In genomic region chr11:72132266-72132665, GRCm38 (mm10) we compare ENCODE assay signal across 10 mouse cellular contexts. TPM values are rescaled to one million over a fixed set of nuclear protein-coding genes. Genes with fewer than 3 reads are reported as not detected.
DNase-seq lines count a peak whose midpoint lies in the region; ATAC-seq and TF ChIP-seq lines count a peak whose summit lies in the region.
"Had no signal": no experiment of that assay in that cellular context is flagged by ENCODE, and none has a peak within 500 bp of the region (broad histone marks: within the 10 kb centered on the region; RNA-seq: fewer than 3 reads in every experiment).

No protein-coding gene starts in this region.

- WGBS in kidney, embryonic 14.5 days: 37% methylated on average over 3 of the region's 3 CpGs
- WGBS in kidney, adult 2 months: 4% methylated on average over 3 of the region's 3 CpGs
- WGBS in stomach, embryonic 14.5 days: 7% methylated on average over 3 of the region's 3 CpGs
- WGBS in midbrain, embryonic 10.5 days: 39% methylated on average over 3 of the region's 3 CpGs

- H3K9ac ChIP-seq in kidney, embryonic 14.5 days (ENCODE audit: low read depth, low read length): no peak overlapping the region
- H3K9ac ChIP-seq in stomach, embryonic 14.5 days (replicated peaks; ENCODE audit: low read depth, low read length): no peak overlapping the region
- H3K9ac ChIP-seq: midbrain, embryonic 12.5 days had no signal

- H3K27me3 ChIP-seq in kidney, embryonic 14.5 days (ENCODE audit: control insufficient read depth, insufficient read depth, low read length): peaks cover 42% of the 10 kb centered on the region
- no peaks in the 10 kb centered on the region for H3K27me3 ChIP-seq in Patski
- no peaks in the 10 kb centered on the region for H3K27me3 ChIP-seq in kidney, adult 2 months (replicated peaks; ENCODE audit: control insufficient read depth, insufficient read depth, low read length)
- peaks cover 14% of the 10 kb centered on the region; the same call in 1 of the 2 replicates for H3K27me3 ChIP-seq in stomach, embryonic 14.5 days (ENCODE audit: control insufficient read depth, insufficient read depth, low read length)
- peaks cover 71% of the 10 kb centered on the region for H3K27me3 ChIP-seq in midbrain, embryonic 10.5 days (ENCODE audit: low read depth, poor library complexity, severe bottlenecking)

- no peak overlapping the region for H3K4me3 ChIP-seq in kidney, embryonic 14.5 days (ENCODE audit: low read length)
- no peak overlapping the region for H3K4me3 ChIP-seq in kidney, adult 2 months (ENCODE audit: insufficient read depth, low read depth, low read length)
- H3K4me3 ChIP-seq in stomach, embryonic 14.5 days (ENCODE audit: low read depth, low read length): no peak overlapping the region
- no peak overlapping the region for H3K4me3 ChIP-seq in midbrain, embryonic 10.5 days
- H3K4me3 ChIP-seq: midbrain, embryonic 12.5 days had no signal

- H3K36me3 ChIP-seq in kidney, embryonic 14.5 days (ENCODE audit: control insufficient read depth, insufficient read depth, low read length): no peaks in the 10 kb centered on the region
- no peaks in the 10 kb centered on the region for H3K36me3 ChIP-seq in kidney, adult 2 months (ENCODE audit: control insufficient read depth, insufficient read depth, low read length)
- no peaks in the 10 kb centered on the region for H3K36me3 ChIP-seq in stomach, embryonic 14.5 days (ENCODE audit: control insufficient read depth, insufficient read depth, low read length)
- no peaks in the 10 kb centered on the region for H3K36me3 ChIP-seq in midbrain, embryonic 10.5 days
- H3K36me3 ChIP-seq: G1E; midbrain, embryonic 12.5 days had no signal

- ATAC-seq in kidney, embryonic 14.5 days (ENCODE audit: low FRiP score, low TSS enrichment): no peak
- peak; percentile 15 for ATAC-seq in Patski
- ATAC-seq in stomach, embryonic 14.5 days (ENCODE audit: insufficient number of reproducible peaks, insufficient read depth, low FRiP score, low read depth): no peak

- CTCF ChIA-PET in Patski (lab: Charles Lee): interaction anchor here (1.1 to 1.8 kb wide), 2 partner anchors 16 to 21 kb away, joined by 3 to 7 read pairs; no protein-coding TSS in a partner anchor

- no peak overlapping the region for H3K4me2 ChIP-seq in kidney, embryonic 14.5 days (replicated peaks; ENCODE audit: low read depth, low read length)
- H3K4me2 ChIP-seq in stomach, embryonic 14.5 days (replicated peaks; ENCODE audit: low read depth, low read length): no peak overlapping the region
- H3K4me2 ChIP-seq: midbrain, embryonic 12.5 days had no signal

- H3K27ac ChIP-seq in kidney, embryonic 14.5 days (ENCODE audit: low read depth, low read length): no peak overlapping the region
- peak overlapping the region; percentile 92 for H3K27ac ChIP-seq in kidney, adult 2 months (ENCODE audit: insufficient read depth, low read depth, low read length)
- peak overlapping the region; percentile 52; the same call in 1 of the 2 replicates for H3K27ac ChIP-seq in stomach, embryonic 14.5 days (ENCODE audit: low read length)
- no peak overlapping the region for H3K27ac ChIP-seq in midbrain, embryonic 10.5 days (replicated peaks)
- H3K27ac ChIP-seq: midbrain, embryonic 12.5 days had no signal

- H3K9me3 ChIP-seq in kidney, embryonic 14.5 days (ENCODE audit: control insufficient read depth, low read length): no peaks in the 10 kb centered on the region
- H3K9me3 ChIP-seq in stomach, embryonic 14.5 days (ENCODE audit: control insufficient read depth, low read depth, low read length): no peaks in the 10 kb centered on the region
- H3K9me3 ChIP-seq in midbrain, embryonic 10.5 days (replicated peaks): no peaks in the 10 kb centered on the region
- H3K9me3 ChIP-seq: midbrain, embryonic 12.5 days had no signal

- H3K4me1 ChIP-seq in kidney, embryonic 14.5 days (ENCODE audit: control insufficient read depth, insufficient read depth, low read length): 0 out of 2 replicates have a peak, but pooled peaks cover 10% of the 10 kb centered on the region
- peaks cover 3% of the 10 kb centered on the region; the same call in 1 of the 2 replicates for H3K4me1 ChIP-seq in kidney, adult 2 months (ENCODE audit: control insufficient read depth, insufficient read depth, low read length)
- peaks cover 23% of the 10 kb centered on the region for H3K4me1 ChIP-seq in stomach, embryonic 14.5 days (ENCODE audit: control insufficient read depth, insufficient read depth, low read length)
- H3K4me1 ChIP-seq in midbrain, embryonic 10.5 days: peaks cover 39% of the 10 kb centered on the region

- in situ Hi-C loops in Patski (cut with MboI; ENCODE audit: low pct_unique_long_range_greater_than_20kb): no loop called here

- POLR2A ChIA-PET in Patski (lab: Charles Lee): interaction anchor here (1.4 kb wide), 1 partner anchor 10 kb away, joined by 3 read pairs; no protein-coding TSS in a partner anchor

- peak; percentile 71 for DNase-seq in kidney, adult 11 months
- no peak for DNase-seq in Patski (ENCODE audit: low read depth, low spot score)
- peak; percentile 84 to 90 for DNase-seq in cerebellum, postnatal 25 days
- DNase-seq in kidney, adult 2 months: peak; percentile 83
- DNase-seq in embryo, embryonic 10.5 days (ENCODE audit: low spot score): no peak
- DNase-seq in midbrain, embryonic 10.5 days (ENCODE audit: low spot score): no peak

- no peak for TF ChIP-seq CTCF in Patski (IDR thresholded peaks at IDR 0.05)
- no peak for TF ChIP-seq CTCF in kidney, adult 2 months (conservative IDR thresholded peaks at IDR 0.05; ENCODE audit: insufficient read depth, insufficient read length, low read depth, low read length)

- TF ChIP-seq POLR2A in kidney, adult 2 months (IDR thresholded peaks at IDR 0.05; ENCODE audit: low read depth, low read length): no peak

RNA-seq across cellular contexts. Expression of gene Pitpnm3, which starts 3.3 kb away (rescaled TPM):
- polyA plus RNA-seq in kidney, embryonic 14.5 days (2014; fragmentation: Nextera tagmentation; extraction: Ambion mirVana): 0.07 and 0.09 TPM in 2 replicates
- 5.0 TPM for polyA plus RNA-seq in Patski (2021)
- polyA plus RNA-seq in kidney, adult 2 months (2012; rRNA removed): 4.7 and 5.5 TPM in 2 replicates
- 0.52 and 0.67 TPM in 2 replicates for polyA plus RNA-seq in stomach, embryonic 14.5 days (2014; fragmentation: Nextera tagmentation; extraction: Ambion mirVana)
- polyA plus RNA-seq in midbrain, embryonic 10.5 days (2016; fragmentation: Nextera tagmentation; extraction: Ambion mirVana): 0.10 and 0.25 TPM in 2 replicates

Comparison
In these comparisons a context has a peak if more than half of its experiments do, and no peak if none do; other contexts are left out.
1. H3K27ac ChIP-seq: peak in kidney, adult 2 months (single experiment) and stomach, embryonic 14.5 days (single experiment); none in kidney, embryonic 14.5 days (single experiment) and midbrain, embryonic 10.5 days (single experiment).
2. DNase-seq: peak in kidney, adult 11 months (single experiment), cerebellum, postnatal 25 days (2 of 2) and kidney, adult 2 months (single experiment); none in Patski (single experiment), embryo, embryonic 10.5 days (single experiment) and midbrain, embryonic 10.5 days (single experiment).